Mouse (Mus musculus) forebrain, embryonic 14.5 days (tissue): ENCODE measurements at regions not wholly inside any gene's neighbourhood (a gene's known extent, or its start where the extent isn't known, plus 50 kb on each side); places are given as distances from the start of the nearest gene placed in this dataset.

Source experiments
- ATAC-seq: fragments of 200-750 bp; cut with Nextera tagmentation; 2 replicates; pipeline ENCODE4 v1.8.0; 2017; ENCODE audit warnings: mild to moderate bottlenecking, moderate library complexity
- DNase-seq: peaks from one replicate; pipeline ENCODE4 v3.0.0-alpha.2; 2015; ENCODE audit warnings: low spot score
- H3K27ac ChIP-seq: fragments of 300-500 bp; sonication (generic); 2 replicates; pipeline ENCODE4 v1.5.1; 2014; ENCODE audit warnings: low read depth, mild to moderate bottlenecking, control low read depth, low read length, moderate library complexity
- H3K27me3 ChIP-seq: fragments of 300-500 bp; sonication (generic); replicated peaks from 2 replicates; pipeline ENCODE4 v1.6.1; 2014; ENCODE audit warnings: low read length, control low read depth, mixed read lengths; ENCODE audit not compliant: control insufficient read depth, insufficient read depth
- H3K36me3 ChIP-seq: fragments of 300-500 bp; sonication (generic); 2 replicates; pipeline ENCODE4 v1.6.1; 2014; ENCODE audit warnings: low read length, control low read depth; ENCODE audit not compliant: control insufficient read depth, insufficient read depth
- H3K4me1 ChIP-seq: fragments of 300-500 bp; sonication (generic); 2 replicates; pipeline ENCODE4 v1.6.1; 2014; ENCODE audit warnings: antibody characterized with exemption, low read length, control low read depth; ENCODE audit not compliant: control insufficient read depth, insufficient read depth
- H3K4me2 ChIP-seq: fragments of 300-500 bp; sonication (generic); 2 replicates; pipeline ENCODE4 v1.6.1; 2014; ENCODE audit warnings: mild to moderate bottlenecking, control low read depth, low read length
- H3K4me3 ChIP-seq: fragments of 300-500 bp; sonication (generic); 2 replicates; pipeline ENCODE4 v1.5.1; 2014; ENCODE audit warnings: low read depth, low read length, control low read depth
- H3K9ac ChIP-seq: fragments of 300-500 bp; sonication (generic); 2 replicates; pipeline ENCODE4 v1.6.1; 2014; ENCODE audit warnings: mild to moderate bottlenecking, low read length, control low read depth, moderate library complexity
- H3K9me3 ChIP-seq: fragments of 300-500 bp; sonication (generic); replicated peaks from 2 replicates; pipeline ENCODE4 v1.6.1; 2016; ENCODE audit warnings: low read length, control low read depth, mixed read lengths; ENCODE audit not compliant: control insufficient read depth
- WGBS: fragments of 180-500 bp; shearing (Covaris S2); extraction: QIAGEN DNeasy Blood & Tissue Kit; methylation state at CpG from one replicate; pipeline ENCODE4 v1.1.7; 2014; 5-methylcytosine and 5-hydroxymethylcytosine counted together

DNA sequence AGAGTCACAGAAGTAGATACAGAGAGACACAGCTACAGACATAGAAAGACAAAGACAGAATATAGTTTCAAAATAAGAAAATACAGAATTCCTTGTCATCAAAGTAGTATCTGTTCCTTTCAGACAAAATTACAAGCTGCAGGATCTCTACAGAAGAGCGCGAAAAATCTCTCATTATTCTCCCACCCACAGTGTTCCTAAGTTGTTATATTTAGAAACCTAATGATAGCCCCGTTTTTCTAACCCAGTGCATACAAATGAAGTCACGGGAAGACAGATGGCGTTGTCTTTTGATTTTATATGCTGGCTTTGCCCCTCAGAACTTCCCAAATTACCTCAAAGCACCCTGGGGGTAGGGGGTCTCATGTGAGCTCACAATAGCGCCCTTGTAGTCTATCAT, 250.0 kb upstream of the Msx2 start:
- no peaks in the 10 kb centered on the region for H3K9me3 ChIP-seq
- no peak overlapping the region for H3K4me2 ChIP-seq
- 0 out of 2 replicates have a peak, but pooled peaks cover 2% of the 10 kb centered on the region for H3K4me1 ChIP-seq
- H3K27me3 ChIP-seq = no peaks in the 10 kb centered on the region
- peak; percentile 39 for DNase-seq
- no peaks in the 10 kb centered on the region for H3K36me3 ChIP-seq
- H3K9ac ChIP-seq = no peak overlapping the region
- no peak for ATAC-seq
- 39% methylated on average over 6 of the region's 6 CpGs for WGBS
- no peak overlapping the region for H3K4me3 ChIP-seq
- H3K27ac ChIP-seq = no peak overlapping the region

DNA sequence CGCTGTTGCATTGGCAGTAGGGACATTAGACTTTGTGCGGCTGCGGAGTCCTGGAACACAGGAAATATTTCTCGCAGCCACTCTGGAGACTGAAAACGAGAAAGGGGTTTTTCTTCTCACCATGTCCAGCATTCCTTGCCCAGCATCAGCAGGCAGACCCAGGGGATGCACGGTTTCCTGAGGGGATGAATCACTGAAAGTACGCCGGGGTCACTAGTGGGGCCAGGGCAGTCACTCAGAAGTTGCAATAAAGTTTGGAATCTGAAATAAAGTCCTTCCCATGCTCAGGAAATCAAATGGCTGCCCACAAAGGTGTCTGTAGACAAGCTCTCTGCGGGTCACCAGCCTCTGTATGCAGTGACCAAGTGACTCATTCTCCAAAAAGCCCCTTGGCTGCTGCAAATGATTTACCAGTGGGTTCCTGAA, 248.2 kb upstream of the Msx2 start:
- 0 out of 2 replicates have a peak, but pooled peaks cover 2% of the 10 kb centered on the region for H3K4me1 ChIP-seq
- ATAC-seq (no peak), DNase-seq (no peak)
- no peaks in the 10 kb centered on the region for H3K36me3 ChIP-seq
- H3K27me3 ChIP-seq = no peaks in the 10 kb centered on the region
- no peak overlapping the region for H3K4me3 ChIP-seq
- WGBS = 73% methylated on average over 9 of the region's 9 CpGs
- H3K9me3 ChIP-seq = no peaks in the 10 kb centered on the region
- H3K27ac ChIP-seq = no peak overlapping the region
- H3K4me2 ChIP-seq = no peak overlapping the region
- H3K9ac ChIP-seq = no peak overlapping the region

GRCm38 (mm10) chr13:53717582-53717981, 244.7 kb upstream of the Msx2 start:
- ATAC-seq (no peak), DNase-seq (no peak)

DNA sequence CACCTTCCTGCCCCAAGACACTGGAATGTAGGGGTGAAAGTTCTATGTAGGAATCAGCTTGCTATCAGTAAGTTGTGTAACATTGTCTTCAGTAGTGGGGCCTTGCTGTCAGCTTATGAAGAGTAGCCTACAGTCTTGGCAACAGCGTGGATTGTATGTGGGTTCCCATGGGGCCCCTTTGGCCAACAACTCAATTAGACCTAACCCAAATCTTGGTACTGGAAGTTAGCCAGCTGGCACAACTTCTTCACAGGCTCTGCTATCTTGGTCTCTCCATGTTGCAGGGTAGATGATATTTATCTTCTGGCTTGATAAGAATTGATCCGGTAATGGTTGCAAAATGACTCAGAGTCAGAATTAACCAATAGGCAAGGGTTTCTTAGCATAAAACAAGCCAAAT, 244.2 kb upstream of the Msx2 start:
- no peak overlapping the region for H3K27ac ChIP-seq
- WGBS = 86% methylated on average over 2 of the region's 2 CpGs
- ATAC-seq (no peak), DNase-seq (no peak)
- no peaks in the 10 kb centered on the region for H3K9me3 ChIP-seq
- no peak overlapping the region for H3K4me2 ChIP-seq
- H3K27me3 ChIP-seq = no peaks in the 10 kb centered on the region
- H3K36me3 ChIP-seq = no peaks in the 10 kb centered on the region
- peaks cover 3% of the 10 kb centered on the region; the same call in 1 of the 2 replicates for H3K4me1 ChIP-seq
- H3K4me3 ChIP-seq = no peak overlapping the region
- no peak overlapping the region for H3K9ac ChIP-seq

More at GRCm38 (mm10) chr13:53717582-53717981, 244.7 kb upstream of the Msx2 start:
- Histone ChIP-seq H3K27me3 (no peaks in the 10 kb centered on the region), H3K4me3 (no peak overlapping the region), H3K4me2 (no peak overlapping the region), H3K9me3 (no peaks in the 10 kb centered on the region), H3K4me1 (peaks cover 3% of the 10 kb centered on the region; the same call in 1 of the 2 replicates), H3K27ac (no peak overlapping the region), H3K9ac (no peak overlapping the region), H3K36me3 (no peaks in the 10 kb centered on the region)
- WGBS = 69% methylated on average over 4 of the region's 4 CpGs

- WGBS = 62% methylated on average over 10 of the region's 10 CpGs
- Histone ChIP-seq H3K4me3 (no peak overlapping the region), H3K4me1 (no peaks in the 10 kb centered on the region), H3K9me3 (no peaks in the 10 kb centered on the region), H3K27ac (no peak overlapping the region), H3K9ac (no peak overlapping the region), H3K27me3 (no peaks in the 10 kb centered on the region), H3K36me3 (no peaks in the 10 kb centered on the region), H3K4me2 (no peak overlapping the region)
- ATAC-seq = no peak
- DNase-seq = no peak
Observed at GRCm38 (mm10) chr13:53709062-53709461, 236.2 kb upstream of the Msx2 start.

DNA sequence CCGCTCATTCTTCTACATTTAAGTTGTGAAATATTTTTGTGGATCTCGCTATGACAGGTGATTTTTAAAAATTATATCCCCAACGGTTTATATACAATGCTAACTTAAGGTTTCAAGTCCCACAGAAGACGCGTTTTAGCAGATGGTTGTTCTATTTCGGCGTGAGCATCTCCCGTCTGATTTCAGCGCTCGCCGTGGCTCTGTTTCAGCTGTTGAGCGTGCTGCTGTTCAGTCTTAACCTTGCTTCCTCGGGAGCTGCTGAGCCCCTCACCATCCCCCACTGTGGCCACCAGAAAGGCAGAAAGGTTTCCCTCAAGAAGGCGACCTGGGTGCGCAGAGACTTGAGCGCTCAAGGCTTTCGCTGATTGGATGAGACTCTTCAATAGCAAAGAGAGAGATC, 234.7 kb upstream of the Msx2 start:
- Histone ChIP-seq H3K9ac (no peak overlapping the region), H3K36me3 (no peaks in the 10 kb centered on the region), H3K27ac (no peak overlapping the region), H3K4me1 (no peaks in the 10 kb centered on the region), H3K27me3 (no peaks in the 10 kb centered on the region), H3K4me3 (no peak overlapping the region), H3K9me3 (no peaks in the 10 kb centered on the region), H3K4me2 (no peak overlapping the region)
- no peak for DNase-seq
- no peak for ATAC-seq
- WGBS = 82% methylated on average over 17 of the region's 17 CpGs

- ATAC-seq (no peak), DNase-seq (no peak)
- Histone ChIP-seq H3K27me3 (no peaks in the 10 kb centered on the region), H3K27ac (no peak overlapping the region), H3K36me3 (no peaks in the 10 kb centered on the region), H3K4me2 (no peak overlapping the region), H3K9me3 (no peaks in the 10 kb centered on the region), H3K9ac (no peak overlapping the region), H3K4me1 (peaks cover under 1% of the 10 kb centered on the region; the same call in 1 of the 2 replicates), H3K4me3 (no peak overlapping the region)
- WGBS = 90% methylated on average over 11 of the region's 11 CpGs
Observed at GRCm38 (mm10) chr13:53704104-53704503, 231.2 kb upstream of the Msx2 start.

DNA sequence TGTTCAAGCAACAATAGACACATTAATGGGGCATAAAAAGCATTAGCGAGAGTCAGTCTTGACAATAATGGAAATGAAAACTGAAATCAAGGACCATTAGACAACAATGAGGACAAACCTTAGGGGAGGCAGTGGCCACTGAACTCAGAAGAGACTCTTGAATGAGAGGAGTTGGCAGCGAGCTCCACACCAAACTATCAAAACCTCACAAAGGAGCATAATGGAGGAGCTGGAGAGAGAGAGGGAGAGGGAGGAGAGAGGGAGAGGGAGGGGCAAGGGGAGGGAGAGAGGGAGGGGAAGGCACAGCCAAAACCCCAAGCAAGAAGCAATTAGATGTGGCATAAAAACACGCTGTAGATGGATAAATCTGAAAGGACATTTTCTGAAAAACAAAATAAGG, 227.4 kb upstream of the Msx2 start:
- H3K4me1 ChIP-seq = peaks cover 12% of the 10 kb centered on the region; the same call in 1 of the 2 replicates
- H3K27me3 ChIP-seq = no peaks in the 10 kb centered on the region
- WGBS = 32% methylated on average over 3 of the region's 3 CpGs
- H3K9ac ChIP-seq = no peak overlapping the region
- no peaks in the 10 kb centered on the region for H3K36me3 ChIP-seq
- no peak for ATAC-seq
- H3K9me3 ChIP-seq = no peaks in the 10 kb centered on the region
- no peak overlapping the region for H3K27ac ChIP-seq
- peak; percentile 62 for DNase-seq
- H3K4me2 ChIP-seq = no peak overlapping the region
- no peak overlapping the region for H3K4me3 ChIP-seq

DNA sequence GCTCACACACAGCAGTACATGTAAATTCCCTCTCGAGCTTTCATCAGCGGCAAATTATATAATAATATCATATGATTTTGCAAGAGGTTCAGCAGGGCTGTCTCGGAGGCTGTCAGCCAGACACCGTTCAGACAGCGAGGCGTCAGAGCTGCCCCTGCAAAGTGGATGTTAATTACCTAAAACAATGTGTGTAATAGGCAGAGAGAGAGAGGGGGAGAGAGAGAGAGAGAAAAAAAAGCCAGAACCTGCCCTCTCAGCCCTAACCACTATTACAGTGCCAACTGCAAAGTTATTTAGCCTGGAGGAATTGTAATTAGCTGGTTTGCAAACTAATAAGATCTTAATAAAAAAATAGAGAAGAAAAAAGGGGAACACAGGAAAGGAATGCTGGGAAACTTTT, 225.1 kb upstream of the Msx2 start:
- 24% methylated on average over 6 of the region's 6 CpGs for WGBS
- H3K4me2 ChIP-seq = no peak overlapping the region
- peaks cover 12% of the 10 kb centered on the region; the same call in 1 of the 2 replicates for H3K4me1 ChIP-seq
- H3K9ac ChIP-seq = no peak overlapping the region
- no peaks in the 10 kb centered on the region for H3K36me3 ChIP-seq
- H3K27ac ChIP-seq = no peak overlapping the region
- no peaks in the 10 kb centered on the region for H3K9me3 ChIP-seq
- ATAC-seq = peak; percentile 75
- no peaks in the 10 kb centered on the region for H3K27me3 ChIP-seq
- peak; percentile 76 for DNase-seq
- H3K4me3 ChIP-seq = no peak overlapping the region
